Mouse (Mus musculus): Measurements from ENCODE around the gene Ppp1r21.

DNA sequence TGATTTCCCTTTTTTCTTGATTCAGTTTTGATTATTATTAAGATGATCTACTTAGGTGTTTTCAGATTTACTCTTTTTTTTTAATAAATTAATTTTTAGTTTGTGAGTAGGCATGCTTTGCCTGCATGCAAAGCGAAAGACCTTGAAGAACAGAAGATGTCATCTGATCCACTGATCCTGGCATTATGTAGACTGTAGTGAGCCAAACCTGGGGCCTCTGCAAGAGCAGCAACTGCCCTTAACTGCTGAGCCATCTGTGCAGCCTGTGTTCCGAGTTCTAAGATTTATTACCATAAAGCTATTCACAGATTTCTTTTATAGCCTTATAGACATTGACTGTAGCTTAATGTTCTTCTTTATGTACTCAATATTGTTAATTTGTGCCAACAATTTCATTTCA lies 76.1 kb downstream of the Ppp1r21 start:
- TF ChIP-seq CTCF (IDR thresholded peaks at IDR 0.05; ENCODE audit: low read depth), result no peak
- TF ChIP-seq EP300 (optimal IDR thresholded peaks at IDR 0.05), result no peak
